Mouse (Mus musculus) erythroblast, embryonic 14.5 days (primary cell): Measurements from ENCODE around the gene Dnaaf2.

Experiments
- GATA1 ChIP-seq: IDR thresholded peaks from 2 replicates; pipeline ENCODE4 v1.6.1; 2012; ENCODE audit warnings: low read length, inconsistent platforms, mixed read lengths
- TAL1 ChIP-seq: IDR thresholded peaks from 3 replicates; pipeline ENCODE4 v1.6.1; 2012; ENCODE audit warnings: low read length, inconsistent platforms, mixed read lengths

GRCm38 (mm10) chr12:69215000-69215785, 17.0 kb upstream of the Dnaaf2 start:
- TF ChIP-seq GATA1 (no peak), TAL1 (no peak)
